Mouse (Mus musculus) MEL (cell line): ENCODE results near the gene Clec3b.

Experiments
- CHD2 ChIP-seq: IDR thresholded peaks from 2 replicates; pipeline ENCODE4 v1.6.1; 2011; ENCODE audit warnings: low read length, improper control_type of control experiment
- CTCF ChIP-seq, 3 experiments: IDR thresholded peaks in 2 of 3; conservative IDR thresholded peaks in 1 of 3; 2 replicates each; pipeline ENCODE4 v1.5.1; 2011 to 2012; ENCODE audit warnings: low read length in 3 of 3, low read depth in 2 of 3, mild to moderate bottlenecking in 2 of 3, improper control_type of control experiment in 1 of 3, inconsistent platforms in 1 of 3, mixed read lengths in 1 of 3, moderate library complexity in 1 of 3; ENCODE audit not compliant: control insufficient read depth in 1 of 3, insufficient read depth in 1 of 3, poor library complexity in 1 of 3, severe bottlenecking in 1 of 3
- EP300 ChIP-seq, 2 experiments: IDR thresholded peaks; 2 replicates each; pipeline ENCODE4 v1.6.1; 2011; ENCODE audit warnings: improper control_type of control experiment in 2 of 2, low read length in 2 of 2, low read depth in 1 of 2, mild to moderate bottlenecking in 1 of 2
- MEF2A ChIP-seq: IDR thresholded peaks from 2 replicates; pipeline ENCODE4 v1.6.1; 2014; ENCODE audit warnings: low read depth, mild to moderate bottlenecking, inconsistent platforms, low read length, improper control_type of control experiment; ENCODE audit not compliant: poor library complexity, insufficient replicate concordance, severe bottlenecking; ENCODE audit errors: extremely low read depth
- NRF1 ChIP-seq: IDR thresholded peaks from 2 replicates; pipeline ENCODE4 v1.6.1; 2014; ENCODE audit warnings: low read depth, mild to moderate bottlenecking, inconsistent platforms, low read length, improper control_type of control experiment, moderate library complexity; ENCODE audit not compliant: poor library complexity, insufficient read depth, severe bottlenecking
- POLR2A ChIP-seq, 2 experiments: IDR thresholded peaks; 2 replicates each; pipeline ENCODE4 v1.6.1; 2011 to 2012; ENCODE audit warnings: low read length in 2 of 2, mild to moderate bottlenecking in 2 of 2, control low read depth in 1 of 2, improper control_type of control experiment in 1 of 2, low read depth in 1 of 2, moderate library complexity in 1 of 2; ENCODE audit not compliant: control insufficient read depth in 1 of 2, insufficient read depth in 1 of 2, poor library complexity in 1 of 2
- TAL1 ChIP-seq: IDR thresholded peaks from 2 replicates; pipeline ENCODE4 v1.6.1; 2012; ENCODE audit warnings: mild to moderate bottlenecking, inconsistent platforms, low read length, moderate library complexity, mixed read lengths
- UBTF ChIP-seq: IDR thresholded peaks from 2 replicates; pipeline ENCODE4 v1.6.1; 2012; ENCODE audit warnings: low read depth, mild to moderate bottlenecking, inconsistent platforms, low read length, improper control_type of control experiment, moderate library complexity, borderline replicate concordance; ENCODE audit not compliant: insufficient read depth
- ZC3H11A ChIP-seq: IDR thresholded peaks from 2 replicates; pipeline ENCODE4 v1.6.1; 2012; ENCODE audit warnings: low read depth, mild to moderate bottlenecking, inconsistent platforms, low read length, improper control_type of control experiment

- TF ChIP-seq CHD2 (no peak), CTCF (IDR thresholded peaks at IDR 0.05 in 2 of 3, conservative IDR thresholded peaks at IDR 0.05 in 1 of 3; ENCODE audit: control insufficient read depth in 1 of 3, insufficient read depth in 1 of 3, low read depth in 2 of 3, low read length in 3 of 3, poor library complexity in 1 of 3, severe bottlenecking in 1 of 3) (no peak), EP300 (IDR thresholded peaks at IDR 0.05; ENCODE audit: low read depth in 1 of 2, low read length in 2 of 2) (no peak), ZC3H11A (no peak), NRF1 (no peak), POLR2A (IDR thresholded peaks at IDR 0.05; ENCODE audit: control insufficient read depth in 1 of 2, insufficient read depth in 1 of 2, low read depth in 1 of 2, low read length in 2 of 2, poor library complexity in 1 of 2) (no peak), TAL1 (no peak), UBTF (no peak), MEF2A (no peak)
Measured at GRCm38 (mm10) chr9:123138891-123139474, 11.8 kb upstream of the Clec3b start.
